Mouse (Mus musculus): ENCODE data around the gene Wdr63.
A peak's percentile ranks its signal among the peaks of the same experiment; 100 is the strongest.

Wdr63 gene

DNA sequence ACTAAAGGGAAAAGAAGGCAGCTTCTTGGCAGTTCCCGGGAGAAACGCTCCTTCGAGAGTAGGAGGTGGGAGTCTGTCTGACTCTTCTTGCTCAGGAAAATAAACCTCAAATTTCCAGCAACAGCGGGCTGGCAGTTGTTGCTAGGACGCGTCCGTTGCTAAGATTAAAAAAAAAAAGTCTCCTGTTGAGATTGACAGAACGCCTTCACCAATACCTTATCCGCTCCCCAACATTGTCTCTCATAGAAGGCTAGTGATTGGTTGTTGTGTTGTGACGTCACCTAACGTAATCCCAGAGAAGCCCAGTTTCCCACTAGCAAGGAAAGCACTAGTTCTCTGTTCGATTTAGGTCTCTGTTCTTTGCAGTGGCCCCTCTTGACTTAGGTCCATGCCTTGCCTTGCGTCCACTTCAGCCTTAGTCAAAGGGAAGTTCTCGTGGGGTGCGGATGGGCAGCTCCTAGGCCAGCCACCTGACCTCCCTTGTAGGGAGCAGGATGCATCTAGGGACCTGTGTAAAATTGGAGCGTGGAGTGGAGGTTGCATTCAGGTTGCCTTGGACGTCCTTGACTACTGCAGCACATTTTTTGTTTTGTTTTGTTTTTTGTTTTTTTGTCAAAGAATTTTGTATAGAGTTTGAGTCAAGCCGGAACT is at the start of gene Wdr63:
Gene Wdr63 (minus strand): TSS at position 210 of the 651 bp plus-strand sequence.
- peak; percentile 93 for DNase-seq (ENCODE audit: low spot score)

DNA sequence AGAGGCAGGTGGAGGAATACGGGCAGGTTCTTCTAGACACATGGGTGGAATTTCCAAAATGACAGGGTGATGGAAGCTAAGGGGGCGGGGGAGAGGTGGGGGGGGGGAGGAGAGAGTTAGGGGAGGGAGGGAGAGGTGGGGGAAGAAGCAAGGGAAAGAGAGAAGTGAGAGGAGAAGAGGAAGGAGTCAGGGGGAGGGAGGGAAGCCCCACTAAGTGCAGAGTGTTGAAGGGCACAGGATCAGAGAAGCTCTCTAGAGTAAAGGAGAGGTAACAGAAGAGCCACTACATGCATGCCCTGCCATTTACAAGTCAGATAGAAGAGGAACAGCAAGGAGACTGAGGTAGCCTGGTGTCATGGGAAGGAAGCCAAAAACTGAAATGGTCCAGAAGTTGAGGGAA is 48.9 kb upstream of the Wdr63 start:
- DNase-seq (ENCODE audit: low spot score), result no peak

DNA sequence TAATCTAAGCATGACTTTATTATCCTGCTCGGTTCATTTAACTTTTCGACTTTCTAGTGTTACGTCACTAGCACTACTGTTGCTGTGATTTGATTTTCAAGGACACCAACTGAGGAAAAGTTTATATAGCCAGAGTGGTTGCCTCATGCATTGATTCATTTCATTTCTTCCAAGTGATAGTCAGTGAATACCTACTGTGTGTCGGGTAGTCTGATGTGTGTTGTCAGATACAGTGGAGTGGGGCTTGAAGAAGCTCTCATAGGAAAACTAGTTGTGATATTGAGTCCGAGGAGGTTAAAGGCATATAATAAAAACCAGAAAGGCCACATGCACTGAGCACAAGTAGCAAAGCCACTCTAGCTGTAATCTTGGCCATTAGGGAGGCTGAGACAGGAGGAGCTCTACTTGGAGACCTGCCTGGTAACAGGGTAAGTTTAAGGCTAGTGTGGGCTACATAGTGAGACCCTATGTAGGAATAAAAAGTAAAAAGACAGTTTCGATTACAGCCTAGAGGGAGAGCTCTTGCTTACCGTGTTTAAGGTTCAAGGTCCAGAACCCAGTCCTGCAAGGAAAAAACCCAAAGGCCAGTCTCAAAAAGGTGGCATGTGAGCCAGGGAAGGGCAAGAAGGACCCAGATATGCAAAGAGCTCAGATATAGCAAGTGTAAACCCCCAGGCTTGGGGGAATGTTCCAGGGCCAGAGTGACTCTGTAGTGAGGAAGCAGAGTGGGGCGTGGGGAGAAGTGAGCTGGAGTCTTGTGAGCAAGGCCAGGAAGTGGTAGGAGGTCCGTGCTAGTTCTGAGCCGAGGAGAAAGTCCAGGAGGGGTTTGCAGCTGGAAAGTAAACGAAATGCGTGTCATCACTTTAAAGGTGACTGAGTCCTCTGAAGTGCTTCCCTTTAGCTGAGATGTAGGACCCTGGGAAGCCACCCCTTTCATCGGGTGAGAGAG is 48.0 kb upstream of the Wdr63 start:
- no peak for DNase-seq (ENCODE audit: low spot score)

DNA sequence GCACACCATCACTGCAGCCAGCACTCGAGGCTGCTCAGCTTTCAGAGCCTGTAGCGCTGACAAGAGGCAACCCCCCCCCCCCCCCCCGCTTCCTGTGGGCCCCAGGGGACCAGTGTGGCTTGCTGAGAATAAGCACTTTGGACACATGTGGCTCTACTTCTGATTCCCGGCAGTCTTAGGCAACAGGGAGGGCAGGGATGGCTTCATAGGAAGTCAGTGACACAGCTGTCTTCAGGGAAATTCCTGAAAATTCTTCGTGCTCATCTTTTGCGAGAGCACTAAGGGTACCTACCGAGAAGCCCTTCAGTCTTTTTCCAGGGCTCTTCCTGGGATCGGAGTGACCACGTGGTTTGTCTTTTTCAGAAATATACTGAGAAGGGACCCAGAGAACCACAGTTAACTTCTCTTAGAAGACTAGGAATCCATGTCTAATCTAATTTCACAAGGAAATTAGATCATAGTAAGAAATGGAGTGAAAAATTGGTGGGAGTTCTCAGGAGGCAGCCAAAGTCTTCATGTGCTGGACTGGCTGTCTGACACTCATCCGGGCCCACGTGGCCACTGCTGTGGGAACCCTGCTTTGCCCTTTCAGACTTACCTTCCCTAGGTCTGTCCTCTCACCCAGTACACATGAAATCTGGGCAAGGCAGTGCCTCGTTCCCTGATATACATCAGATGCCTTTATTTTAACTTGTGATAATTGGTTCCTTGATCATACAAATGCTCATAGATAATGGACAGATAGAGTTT is 46.1 kb upstream of the Wdr63 start:
- DNase-seq (ENCODE audit: low spot score), result peak; percentile 63

DNA sequence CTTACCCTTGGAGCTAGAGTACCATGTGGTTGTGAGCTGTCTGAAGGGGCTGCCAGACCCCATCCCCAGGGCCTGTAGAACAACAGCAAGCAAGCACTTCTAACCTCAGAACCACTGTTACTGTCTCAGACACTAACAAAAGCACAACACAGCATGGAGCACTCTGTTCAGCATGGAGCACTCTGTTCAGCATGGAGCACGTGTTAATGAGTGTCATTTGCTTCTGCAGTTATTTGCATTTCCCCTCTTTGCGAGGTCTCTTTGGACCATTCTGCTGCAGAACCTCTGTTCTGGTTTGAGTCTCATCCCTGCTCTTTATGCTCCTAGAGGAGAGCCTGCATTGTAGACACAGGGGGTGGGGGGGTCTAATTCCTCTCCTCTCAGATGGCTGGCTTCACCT is 45.0 kb upstream of the Wdr63 start:
- no peak for DNase-seq (ENCODE audit: low spot score)

DNA sequence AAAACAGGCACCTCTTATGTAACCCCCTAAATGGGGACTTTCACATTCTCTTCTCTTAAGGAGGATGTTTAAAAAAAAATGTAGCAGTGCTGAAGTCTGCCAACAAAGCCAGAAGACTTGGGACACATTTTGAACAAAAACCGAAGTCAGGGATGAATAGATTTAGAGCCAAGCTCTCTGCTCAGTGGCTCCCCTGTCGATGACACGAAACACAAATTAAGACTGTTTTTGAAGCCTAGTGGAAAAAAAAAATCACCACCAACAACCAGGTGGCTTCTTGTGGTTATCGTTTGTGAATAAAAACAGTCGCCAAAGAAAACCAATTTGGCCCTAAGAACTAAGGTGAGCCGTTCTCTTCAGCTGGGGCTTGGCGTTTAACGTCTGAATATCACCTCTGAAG is 44.4 kb upstream of the Wdr63 start:
- no peak for DNase-seq (ENCODE audit: low spot score)

DNA sequence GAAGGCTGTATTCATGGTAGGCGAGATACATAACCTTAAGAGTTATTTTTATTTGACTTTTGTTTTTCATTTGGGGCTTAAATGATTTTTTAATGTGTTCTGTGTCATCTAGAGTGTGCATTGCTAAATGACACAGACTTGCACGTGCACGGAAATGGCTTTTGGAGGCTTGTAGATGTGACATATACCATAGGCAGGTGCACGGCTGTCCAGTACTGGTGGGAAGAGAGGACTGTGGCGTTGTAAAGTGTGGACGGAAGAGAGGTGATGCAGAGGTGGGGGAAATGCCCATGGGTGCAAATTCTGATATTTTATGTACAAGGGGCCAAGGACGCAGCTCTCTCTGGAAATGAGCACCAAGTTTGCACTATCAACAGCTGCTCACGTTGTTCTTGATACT is 43.8 kb upstream of the Wdr63 start:
- no peak for DNase-seq (ENCODE audit: low spot score)

DNA sequence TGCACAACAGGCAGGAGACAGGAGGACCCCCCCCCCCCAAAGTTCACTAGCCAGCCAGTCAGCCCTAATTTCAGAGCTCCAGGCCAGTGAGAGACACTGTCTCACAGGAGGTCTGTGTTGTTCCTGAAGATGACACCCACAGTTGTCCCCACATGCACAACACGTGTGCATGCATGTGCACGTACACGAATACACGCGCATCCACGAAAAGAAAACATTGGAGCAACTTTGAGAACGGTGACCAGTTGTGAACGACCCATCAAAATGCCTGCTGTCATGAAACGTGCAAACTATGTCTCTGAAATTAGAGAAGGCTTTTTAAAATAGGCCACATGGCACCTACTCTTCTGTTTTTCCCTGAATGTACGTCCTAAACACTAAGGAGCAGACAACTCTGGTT is 43.4 kb upstream of the Wdr63 start:
- DNase-seq (ENCODE audit: low spot score), result no peak

DNA sequence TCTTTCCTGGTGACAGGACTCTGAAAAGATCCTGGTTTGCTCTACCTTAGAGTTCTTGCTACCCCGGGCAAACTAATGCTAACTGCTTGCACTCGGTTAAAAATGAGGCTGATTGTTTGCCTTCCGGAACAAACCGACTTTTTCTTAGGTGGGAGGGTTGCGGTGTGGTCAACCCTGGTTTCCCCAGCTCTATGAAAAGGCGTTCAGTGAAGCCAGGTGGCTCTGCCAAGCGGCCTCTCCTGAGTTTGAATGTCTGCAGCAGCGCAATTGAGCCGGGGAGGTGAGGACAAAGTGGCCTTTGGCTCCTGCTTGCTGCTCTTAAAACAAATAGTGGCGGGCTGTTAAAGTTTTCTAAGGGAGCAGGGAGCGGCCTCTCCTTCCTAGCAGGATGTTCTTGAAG is 42.6 kb upstream of the Wdr63 start:
- DNase-seq (ENCODE audit: low spot score), result no peak

DNA sequence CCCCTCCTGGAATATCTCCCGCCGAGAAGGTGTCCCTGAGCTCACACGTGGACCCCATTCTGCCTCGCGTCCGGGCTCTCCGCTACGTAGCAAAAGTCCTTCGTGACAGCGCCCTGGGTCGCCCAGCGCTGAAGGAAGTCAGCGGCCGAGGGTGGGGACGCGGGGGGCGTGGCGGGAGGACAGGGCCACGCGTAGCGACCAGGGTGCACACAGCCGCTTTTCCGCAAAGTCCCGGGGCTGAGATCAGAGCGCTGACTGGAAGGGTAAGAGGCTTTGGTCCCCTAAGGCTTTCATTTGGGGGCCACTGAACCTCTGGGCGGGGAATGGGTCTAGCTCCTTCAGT is 42.1 kb upstream of the Wdr63 start:
- DNase-seq (ENCODE audit: low spot score), result peak; percentile 43

DNA sequence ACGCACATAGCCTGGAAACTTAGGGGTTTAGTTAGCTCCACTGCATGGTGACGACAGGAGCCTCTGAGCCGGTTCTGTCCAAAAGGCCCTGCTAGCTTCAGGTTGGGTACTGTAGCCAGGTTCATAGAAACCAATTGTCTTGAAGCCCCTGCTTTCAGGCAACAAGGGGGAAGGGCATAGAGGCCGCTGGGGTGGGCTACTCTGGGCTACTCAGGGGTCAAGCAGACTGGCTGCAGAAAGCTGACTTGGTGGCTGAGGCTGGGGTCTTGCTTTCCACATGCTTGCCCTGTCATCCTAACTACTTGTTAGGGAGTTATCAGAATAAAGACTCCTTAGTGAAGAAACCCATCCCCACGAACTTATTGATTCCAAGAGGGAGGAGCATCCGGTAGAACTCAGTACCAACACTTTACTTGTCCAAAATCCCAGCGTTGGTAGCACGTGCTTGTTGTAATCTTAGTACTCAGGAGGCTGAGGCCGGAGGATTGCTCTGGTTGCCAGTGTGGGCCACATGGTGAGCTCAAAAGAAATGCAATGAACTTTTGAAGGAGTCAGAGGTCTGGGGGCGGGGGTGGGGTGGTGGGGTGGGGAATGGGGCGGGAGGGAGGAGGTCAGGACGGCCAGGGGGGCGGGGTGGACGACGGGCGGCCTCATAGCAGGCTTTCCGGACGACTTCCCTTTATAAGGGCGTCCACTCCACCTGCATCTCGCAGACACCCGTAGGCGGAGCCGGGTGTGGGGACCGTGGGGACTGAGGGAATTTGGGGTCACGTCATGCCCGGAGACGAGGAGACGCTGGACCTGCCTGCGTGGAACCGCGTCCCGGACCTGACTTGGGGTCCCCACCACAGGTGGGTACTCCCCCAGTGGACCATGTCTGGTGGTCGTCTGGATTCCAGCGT is 41.5 kb upstream of the Wdr63 start, which contains the start of gene Mcoln2:
Gene Mcoln2 (plus strand): TSS at position 678 of the 902 bp plus-strand sequence.
- DNase-seq (ENCODE audit: low spot score), result no peak

DNA sequence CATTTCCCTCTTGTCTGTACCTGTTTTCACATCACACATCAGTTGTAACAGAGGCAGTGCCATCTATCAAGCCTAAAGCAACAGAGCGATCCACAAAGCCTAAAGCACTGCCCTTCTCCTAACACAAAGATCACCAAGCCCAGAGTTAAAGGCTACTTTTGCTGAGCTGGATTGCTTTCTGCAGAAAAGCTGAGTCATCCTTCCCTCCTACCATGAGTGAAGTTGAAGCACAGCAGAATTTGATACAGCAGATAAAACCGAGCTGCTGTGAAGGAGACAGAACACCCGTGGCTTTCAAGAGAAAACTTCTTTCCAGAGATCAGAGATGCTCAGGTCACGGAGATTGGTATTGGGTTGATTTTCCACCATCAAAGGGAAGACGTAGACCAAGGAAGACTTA is 38.2 kb upstream of the Wdr63 start:
- DNase-seq (ENCODE audit: low spot score), result no peak

DNA sequence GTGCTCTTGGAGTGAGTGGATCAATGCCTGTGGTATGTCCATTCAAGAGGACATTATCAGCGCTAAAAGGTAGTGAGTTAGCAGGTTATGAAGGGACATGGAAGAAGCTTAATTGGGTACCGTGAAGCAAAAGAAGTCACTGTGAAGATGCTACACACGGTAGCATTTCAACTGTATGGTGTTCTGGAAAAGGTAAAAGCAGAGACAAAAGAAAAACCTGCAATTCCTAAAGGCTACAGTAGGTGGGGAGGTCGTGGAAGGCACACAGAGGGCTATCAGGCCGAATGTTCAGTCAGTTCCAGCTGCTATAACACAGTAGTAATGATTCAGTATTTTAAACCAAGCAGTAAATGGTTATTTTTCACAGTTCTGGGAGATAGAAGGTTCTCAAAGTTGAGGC is 37.6 kb upstream of the Wdr63 start:
- no peak for DNase-seq (ENCODE audit: low spot score)

DNA sequence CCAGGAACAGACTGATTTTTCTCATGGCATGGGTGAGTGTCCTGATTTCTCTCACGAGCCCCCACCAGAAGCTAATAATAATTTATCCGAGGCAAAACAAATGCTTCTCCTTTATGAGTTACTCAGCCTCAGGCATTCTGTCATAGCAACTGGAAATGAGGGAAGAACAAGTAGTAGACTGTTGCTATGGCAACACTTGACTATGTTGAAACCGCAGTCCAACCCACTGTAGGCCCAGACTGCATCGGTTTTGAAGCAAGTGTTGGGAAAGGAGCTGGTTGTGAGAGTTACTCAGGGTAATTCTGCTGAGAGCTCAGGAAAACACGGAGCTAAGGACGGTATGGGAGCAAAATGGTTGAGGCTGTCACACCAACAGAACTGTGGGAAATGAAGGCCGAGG is 34.6 kb upstream of the Wdr63 start:
- DNase-seq (ENCODE audit: low spot score), result no peak

DNA sequence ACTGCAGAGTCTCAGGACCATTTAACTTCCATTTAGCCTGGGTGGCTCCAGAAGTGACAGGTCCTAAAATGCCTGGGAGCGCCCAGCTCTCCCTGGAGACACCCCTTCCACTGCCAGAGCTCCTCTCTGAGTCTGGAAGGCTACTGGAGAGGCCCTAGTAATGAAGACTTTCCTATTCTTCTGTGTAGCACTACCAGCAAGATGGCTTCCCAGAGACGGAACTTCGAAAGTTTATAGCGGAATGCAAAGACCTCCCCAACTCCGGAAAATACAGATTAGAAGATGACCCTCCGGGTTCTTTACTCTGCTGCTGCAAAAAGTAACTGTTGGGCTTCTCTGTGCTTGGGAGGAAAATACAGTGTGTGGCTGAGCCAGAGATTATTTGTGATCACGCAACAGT is 32.3 kb upstream of the Wdr63 start:
- DNase-seq (ENCODE audit: low spot score), result no peak

DNA sequence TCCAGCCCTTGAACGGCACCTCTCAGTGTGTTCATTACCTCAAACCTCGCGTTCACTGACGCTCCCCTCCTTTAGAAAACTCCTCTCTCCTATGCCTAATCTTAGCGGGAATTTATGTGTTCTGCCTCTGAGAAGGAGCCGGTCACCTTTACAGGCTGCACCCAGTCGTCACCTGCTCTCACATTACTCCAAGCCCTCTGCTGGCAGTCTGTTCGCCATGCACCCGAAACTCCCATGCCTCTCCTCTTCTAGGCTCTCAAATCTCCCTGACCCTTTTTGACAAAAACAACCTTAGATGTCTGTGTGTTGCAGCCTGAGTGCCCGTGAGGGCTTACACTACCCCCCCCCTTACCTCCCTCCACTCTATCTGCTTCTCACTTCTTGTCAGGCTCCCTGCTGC is 28.5 kb upstream of the Wdr63 start:
- DNase-seq (ENCODE audit: low spot score), result no peak

DNA sequence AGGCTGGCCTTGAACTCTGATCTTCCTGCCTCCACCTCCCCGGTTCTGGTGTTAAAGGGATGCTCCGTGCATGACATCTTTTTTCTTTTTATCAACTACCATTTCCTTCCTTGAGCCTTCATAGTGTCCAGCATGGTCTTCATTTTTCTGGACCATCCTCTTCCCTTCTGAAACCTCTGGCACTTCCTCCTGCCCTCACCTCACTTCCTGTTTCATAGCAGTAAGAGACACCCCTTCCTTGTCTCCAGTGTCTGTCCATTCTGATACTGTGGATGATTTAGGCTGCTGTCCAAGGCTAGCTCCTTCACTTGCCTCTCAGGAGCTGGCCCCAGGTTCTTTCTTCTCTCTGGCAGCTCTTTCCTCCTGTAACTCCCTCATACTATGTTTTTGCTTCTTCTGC is 27.5 kb upstream of the Wdr63 start:
- DNase-seq (ENCODE audit: low spot score), result no peak

DNA sequence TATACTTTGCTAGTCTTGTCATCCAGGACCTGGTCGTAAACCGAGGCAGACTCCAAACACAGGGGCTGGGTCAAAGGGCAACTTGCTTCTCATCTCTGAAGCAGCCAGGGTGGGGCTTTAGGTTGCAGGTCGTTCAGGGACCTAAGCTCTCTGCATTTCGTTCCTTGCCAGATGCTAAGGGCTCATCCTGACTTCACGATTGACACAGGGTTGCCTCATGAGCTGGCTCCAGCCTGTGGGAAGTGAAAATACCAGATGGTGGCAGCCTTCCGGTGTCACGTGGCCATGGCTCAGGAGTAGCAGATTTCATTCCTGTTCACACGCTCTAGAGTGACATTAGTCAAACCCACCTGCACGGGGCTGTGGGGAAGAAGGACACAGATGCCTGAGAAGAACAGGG is 26.9 kb upstream of the Wdr63 start:
- no peak for DNase-seq (ENCODE audit: low spot score)

DNA sequence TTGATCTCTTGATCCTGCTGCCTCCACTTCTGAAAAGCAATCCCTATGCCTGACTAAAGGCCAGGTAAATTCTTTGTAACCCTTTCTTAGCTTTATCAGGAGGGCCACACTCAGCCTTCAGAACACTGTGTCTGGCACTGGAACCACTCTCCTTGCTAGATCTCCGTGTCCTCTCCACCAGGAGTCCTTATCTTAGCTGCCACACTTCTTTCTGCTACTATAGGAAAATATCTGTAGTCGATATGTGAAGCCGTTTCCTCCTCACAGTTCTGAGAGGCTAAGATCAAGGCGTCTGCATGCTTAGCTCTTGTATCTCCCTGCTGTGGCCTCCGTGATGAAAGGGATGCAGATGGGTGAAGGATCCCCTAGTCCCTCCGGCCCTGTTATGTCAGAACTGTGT is 19.3 kb upstream of the Wdr63 start:
- no peak for DNase-seq (ENCODE audit: low spot score)

DNA sequence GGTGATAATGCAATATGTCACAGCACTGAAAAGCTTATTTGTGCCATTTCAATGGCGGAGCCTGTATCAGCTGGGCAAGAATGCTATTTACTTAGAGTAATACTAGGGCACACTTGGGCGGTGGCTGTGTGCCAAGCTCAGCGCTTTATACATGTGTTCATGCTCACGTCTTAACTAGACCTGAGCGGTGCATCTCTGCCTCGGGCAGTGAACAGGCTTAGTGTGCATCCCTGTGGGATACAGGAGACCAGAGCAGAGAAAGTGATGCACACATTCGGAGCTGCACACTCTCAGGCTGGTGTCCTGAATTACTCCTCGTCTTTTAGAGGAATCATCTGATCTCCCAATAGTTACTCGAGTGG is 15.5 kb upstream of the Wdr63 start:
- DNase-seq (ENCODE audit: low spot score), result no peak

DNA sequence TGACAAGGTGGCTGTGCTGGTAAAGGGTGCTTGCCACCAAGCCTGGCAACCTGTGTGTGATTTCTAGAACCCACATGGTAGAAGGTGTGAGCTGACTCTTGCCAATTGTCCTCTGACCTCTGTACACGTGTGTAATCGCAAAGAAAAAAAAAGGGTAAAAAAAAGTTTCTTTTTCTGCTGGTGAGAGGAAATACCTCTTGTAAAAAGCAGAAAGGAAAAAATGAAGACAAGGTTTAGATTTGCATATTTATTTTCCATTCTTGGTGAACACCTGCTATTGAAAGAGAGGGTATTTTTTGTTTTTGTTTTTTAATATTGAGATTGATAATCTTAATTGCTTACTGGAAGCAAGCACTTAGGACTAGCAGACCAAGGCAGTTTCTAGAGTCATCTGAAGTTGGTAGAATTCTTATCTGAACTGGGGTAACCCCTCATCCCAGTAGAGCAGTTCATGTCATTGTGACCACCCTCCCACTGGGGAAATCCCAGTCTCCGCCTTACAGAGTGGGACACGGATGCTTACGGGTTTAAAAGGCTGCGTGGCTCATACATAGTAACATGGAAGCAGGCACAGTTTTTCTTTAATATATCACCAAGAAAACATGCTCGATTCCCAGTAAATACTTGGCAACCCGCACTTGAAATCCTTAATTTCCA is 15.0 kb upstream of the Wdr63 start:
- DNase-seq (ENCODE audit: low spot score), result no peak

DNA sequence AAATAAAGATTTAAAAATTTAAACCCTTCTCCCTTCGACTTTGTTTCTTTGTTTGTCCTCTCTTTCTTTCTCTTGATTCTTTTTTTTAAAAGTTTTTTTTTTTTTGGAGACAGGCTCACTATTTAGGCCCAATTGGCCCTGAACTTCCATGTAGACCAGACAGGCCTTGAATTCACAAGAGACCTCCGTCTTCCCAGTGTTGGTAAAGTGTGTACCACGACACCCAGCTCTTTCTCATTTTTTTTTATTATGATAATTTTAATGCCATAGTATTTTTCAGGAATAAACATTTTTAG is 14.1 kb upstream of the Wdr63 start:
- DNase-seq (ENCODE audit: low spot score), result no peak

All from retina, embryonic 14.5 days (tissue).